Mouse (Mus musculus): ENCODE measurements around the gene Tmem164. TPM values are rescaled to one million over a fixed set of nuclear protein-coding genes. Genes with fewer than 3 reads are reported as not detected.

The Tmem164 gene
- total and polyA plus RNA-seq, 2 experiments from 2014 or later: 15.8 to 38.2 TPM

- no peaks in the 10 kb centered on the region for H3K36me3 ChIP-seq (ENCODE audit: insufficient read depth, low read length)
- TF ChIP-seq CTCF (IDR thresholded peaks at IDR 0.05): no peak
- no peak overlapping the region for H3K9ac ChIP-seq (replicated peaks; ENCODE audit: low read length, poor library complexity, severe bottlenecking)
- no peak overlapping the region for H3K4me3 ChIP-seq (ENCODE audit: low read depth, low read length)
- no peaks in the 10 kb centered on the region for H3K27me3 ChIP-seq (ENCODE audit: insufficient read depth, low read length)
- no peak overlapping the region for H3K4me2 ChIP-seq (ENCODE audit: low read depth, low read length, poor library complexity, severe bottlenecking)
- no peaks in the 10 kb centered on the region for H3K9me3 ChIP-seq (ENCODE audit: low read length)
- H3K27ac ChIP-seq (ENCODE audit: low read depth, low read length): no peak overlapping the region
- H3K4me1 ChIP-seq (ENCODE audit: insufficient read depth, low read length): no peaks in the 10 kb centered on the region
- WGBS: 83% methylated on average over 2 of the region's 2 CpGs
- DNase-seq (ENCODE audit: low spot score) (no peak), ATAC-seq (ENCODE audit: low FRiP score) (no peak)
Measured at GRCm38 (mm10) chrX:142724203-142724602, 43.0 kb downstream of the Tmem164 start.

DNA sequence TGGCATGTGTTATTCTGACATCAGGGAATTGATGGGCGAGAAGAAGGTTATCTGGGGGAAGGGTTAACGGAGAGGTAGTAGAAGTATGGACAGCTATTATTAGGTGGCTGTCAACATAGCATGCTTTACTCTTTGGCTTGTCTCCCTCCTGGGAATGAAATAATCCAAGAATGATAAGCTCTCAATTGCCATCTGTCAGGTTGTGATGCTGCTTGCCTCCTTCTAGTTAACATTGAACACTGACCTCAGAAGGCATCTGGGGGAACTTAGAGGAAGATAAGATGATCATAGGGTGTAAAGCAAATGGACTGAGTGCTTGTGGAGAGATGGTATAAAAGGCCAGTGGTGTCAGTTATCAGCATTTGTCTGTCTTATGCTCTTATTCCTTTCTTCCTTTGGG, 44.4 kb downstream of the Tmem164 start:
- H3K4me2 ChIP-seq (ENCODE audit: low read depth, low read length, poor library complexity, severe bottlenecking): no peak overlapping the region
- no peak for ATAC-seq (ENCODE audit: low FRiP score)
- no peak overlapping the region for H3K27ac ChIP-seq (ENCODE audit: low read depth, low read length)
- H3K9ac ChIP-seq (replicated peaks; ENCODE audit: low read length, poor library complexity, severe bottlenecking): no peak overlapping the region
- no peaks in the 10 kb centered on the region for H3K27me3 ChIP-seq (ENCODE audit: insufficient read depth, low read length)
- no peaks in the 10 kb centered on the region for H3K4me1 ChIP-seq (ENCODE audit: insufficient read depth, low read length)
- 59% methylated on average over 2 of the region's 2 CpGs for WGBS
- H3K36me3 ChIP-seq (ENCODE audit: insufficient read depth, low read length): no peaks in the 10 kb centered on the region
- no peak for TF ChIP-seq CTCF (IDR thresholded peaks at IDR 0.05)
- H3K9me3 ChIP-seq (ENCODE audit: low read length): no peaks in the 10 kb centered on the region
- no peak for DNase-seq (ENCODE audit: low spot score)
- no peak overlapping the region for H3K4me3 ChIP-seq (ENCODE audit: low read depth, low read length)

DNA sequence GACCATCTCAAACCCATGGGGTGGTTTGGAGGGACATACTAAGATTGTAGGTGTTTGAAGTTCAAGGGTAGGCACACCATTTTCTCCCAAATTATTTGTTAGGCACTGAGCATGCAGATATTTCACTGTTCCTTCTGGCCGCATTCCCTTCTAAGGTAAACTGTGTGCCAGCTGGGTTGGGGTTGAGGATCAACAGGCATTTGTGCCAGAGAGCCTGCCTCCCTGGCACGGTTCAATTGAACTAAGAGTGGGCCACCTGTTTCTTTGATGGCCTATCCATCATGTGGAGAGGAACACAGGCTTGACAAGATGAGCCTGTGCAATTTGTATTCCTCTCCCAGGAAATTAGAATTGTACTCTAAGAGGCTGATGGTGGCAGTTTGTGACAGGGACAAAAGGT, 45.1 kb downstream of the Tmem164 start:
- no peaks in the 10 kb centered on the region for H3K4me1 ChIP-seq (ENCODE audit: insufficient read depth, low read length)
- DNase-seq (ENCODE audit: low spot score): no peak
- no peak for ATAC-seq (ENCODE audit: low FRiP score)
- no peak overlapping the region for H3K9ac ChIP-seq (replicated peaks; ENCODE audit: low read length, poor library complexity, severe bottlenecking)
- no peak overlapping the region for H3K4me2 ChIP-seq (ENCODE audit: low read depth, low read length, poor library complexity, severe bottlenecking)
- H3K36me3 ChIP-seq (ENCODE audit: insufficient read depth, low read length): no peaks in the 10 kb centered on the region
- no peak overlapping the region for H3K27ac ChIP-seq (ENCODE audit: low read depth, low read length)
- WGBS: 50% methylated on average over 2 of the region's 2 CpGs
- TF ChIP-seq CTCF (IDR thresholded peaks at IDR 0.05): no peak
- no peak overlapping the region for H3K4me3 ChIP-seq (ENCODE audit: low read depth, low read length)
- H3K9me3 ChIP-seq (ENCODE audit: low read length): no peaks in the 10 kb centered on the region
- H3K27me3 ChIP-seq (ENCODE audit: insufficient read depth, low read length): no peaks in the 10 kb centered on the region

DNA sequence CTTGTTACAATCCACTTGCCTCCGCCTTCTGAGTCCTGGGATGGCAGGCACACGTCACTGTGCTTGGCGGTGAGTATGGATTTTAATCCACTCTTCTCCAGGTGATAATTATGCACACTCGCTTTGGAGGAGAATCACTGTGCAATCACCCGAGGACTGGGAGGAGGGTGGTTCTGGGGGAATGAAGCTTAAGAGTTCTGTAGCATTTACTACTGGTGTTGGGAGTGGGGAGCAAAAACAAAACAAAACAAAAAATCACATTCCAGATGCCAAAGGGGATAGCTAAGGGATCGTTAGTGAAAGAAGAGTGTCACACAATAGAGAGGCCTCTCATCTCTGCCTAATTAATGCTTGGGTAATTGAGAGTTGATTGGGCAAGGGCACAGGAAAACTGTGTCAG, 46.6 kb downstream of the Tmem164 start:
- no peak for ATAC-seq (ENCODE audit: low FRiP score)
- Histone ChIP-seq H3K9me3 (ENCODE audit: low read length) (no peaks in the 10 kb centered on the region), H3K4me3 (ENCODE audit: low read depth, low read length) (no peak overlapping the region), H3K27ac (ENCODE audit: low read depth, low read length) (no peak overlapping the region), H3K9ac (replicated peaks; ENCODE audit: low read length, poor library complexity, severe bottlenecking) (no peak overlapping the region), H3K4me1 (ENCODE audit: insufficient read depth, low read length) (no peaks in the 10 kb centered on the region), H3K4me2 (ENCODE audit: low read depth, low read length, poor library complexity, severe bottlenecking) (no peak overlapping the region), H3K36me3 (ENCODE audit: insufficient read depth, low read length) (no peaks in the 10 kb centered on the region), H3K27me3 (ENCODE audit: insufficient read depth, low read length) (no peaks in the 10 kb centered on the region)
- 52% methylated on average over 6 of the region's 6 CpGs for WGBS
- TF ChIP-seq CTCF (IDR thresholded peaks at IDR 0.05): no peak
- DNase-seq (ENCODE audit: low spot score): no peak

DNA sequence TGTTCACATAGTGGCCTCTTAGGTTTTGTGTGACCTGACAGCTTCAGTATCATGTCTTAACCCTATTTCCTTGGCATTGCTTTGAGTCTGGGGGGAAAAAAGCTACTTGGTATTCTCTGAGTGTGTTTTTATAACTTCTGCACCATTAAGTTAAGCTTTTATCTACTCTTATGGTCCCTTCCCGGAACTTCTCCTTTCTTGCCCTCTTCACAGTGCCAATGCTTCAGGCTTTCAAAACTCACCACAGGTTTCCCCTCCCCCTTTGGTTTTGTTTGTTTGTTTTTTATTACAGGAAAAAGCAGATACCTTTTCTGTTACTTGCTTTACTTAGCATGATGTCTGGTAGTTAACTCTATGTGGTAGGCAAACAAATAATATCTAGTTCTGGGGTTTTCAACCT, 47.8 kb downstream of the Tmem164 start:
- H3K4me2 ChIP-seq (ENCODE audit: low read depth, low read length, poor library complexity, severe bottlenecking): no peak overlapping the region
- WGBS: 65% methylated on average over 1 of the region's 1 CpGs
- no peak overlapping the region for H3K27ac ChIP-seq (ENCODE audit: low read depth, low read length)
- H3K4me3 ChIP-seq (ENCODE audit: low read depth, low read length): no peak overlapping the region
- ATAC-seq (ENCODE audit: low FRiP score): no peak
- no peak for TF ChIP-seq CTCF (IDR thresholded peaks at IDR 0.05)
- H3K9me3 ChIP-seq (ENCODE audit: low read length): no peaks in the 10 kb centered on the region
- H3K9ac ChIP-seq (replicated peaks; ENCODE audit: low read length, poor library complexity, severe bottlenecking): no peak overlapping the region
- H3K27me3 ChIP-seq (ENCODE audit: insufficient read depth, low read length): no peaks in the 10 kb centered on the region
- DNase-seq (ENCODE audit: low spot score): no peak
- no peaks in the 10 kb centered on the region for H3K36me3 ChIP-seq (ENCODE audit: insufficient read depth, low read length)
- no peaks in the 10 kb centered on the region for H3K4me1 ChIP-seq (ENCODE audit: insufficient read depth, low read length)

DNA sequence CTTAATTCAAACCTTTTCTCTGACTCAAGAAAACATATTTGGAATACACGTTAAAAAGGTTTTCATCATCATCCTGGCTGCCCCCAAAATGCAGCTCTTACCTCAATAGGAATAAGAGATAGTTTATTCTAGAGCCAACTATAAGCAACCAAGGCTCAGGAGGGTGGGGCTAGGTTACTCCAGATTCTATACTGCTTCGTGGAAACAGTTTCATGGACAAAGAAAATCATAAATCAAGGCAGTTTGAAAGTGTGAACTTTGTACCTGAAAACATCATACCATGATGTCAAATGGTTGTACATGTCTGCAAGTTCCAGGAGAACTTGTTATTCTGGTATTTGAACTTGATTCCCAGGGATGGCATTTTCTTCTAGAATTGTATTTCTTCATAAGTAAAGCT, 48.3 kb downstream of the Tmem164 start:
- ATAC-seq (ENCODE audit: low FRiP score) (no peak), DNase-seq (ENCODE audit: low spot score) (no peak)
- WGBS: 73% methylated on average over 2 of the region's 2 CpGs
- Histone ChIP-seq H3K27ac (ENCODE audit: low read depth, low read length) (no peak overlapping the region), H3K9ac (replicated peaks; ENCODE audit: low read length, poor library complexity, severe bottlenecking) (no peak overlapping the region), H3K4me1 (ENCODE audit: insufficient read depth, low read length) (no peaks in the 10 kb centered on the region), H3K4me2 (ENCODE audit: low read depth, low read length, poor library complexity, severe bottlenecking) (no peak overlapping the region), H3K4me3 (ENCODE audit: low read depth, low read length) (no peak overlapping the region), H3K9me3 (ENCODE audit: low read length) (no peaks in the 10 kb centered on the region), H3K36me3 (ENCODE audit: insufficient read depth, low read length) (no peaks in the 10 kb centered on the region), H3K27me3 (ENCODE audit: insufficient read depth, low read length) (no peaks in the 10 kb centered on the region)
- no peak for TF ChIP-seq CTCF (IDR thresholded peaks at IDR 0.05)

Data from midbrain, postnatal 0 days (tissue).